Comparison of ENCODE assay signal across 23 mouse cellular contexts in genomic region chr14:62035416-62035815, GRCm38 (mm10).
DNase-seq lines count a peak whose midpoint lies in the region; ATAC-seq and TF ChIP-seq lines count a peak whose summit lies in the region.
"Had no signal": no experiment of that assay in that cellular context is flagged by ENCODE, and none has a peak within 500 bp of the region (broad histone marks: within the 10 kb centered on the region; RNA-seq: fewer than 3 reads in every experiment).

No protein-coding gene starts in this region.

- H3K9me3 ChIP-seq in forebrain, embryonic 15.5 days = no peaks in the 10 kb centered on the region
- no peaks in the 10 kb centered on the region for H3K9me3 ChIP-seq in forebrain, embryonic 16.5 days (ENCODE audit: control insufficient read depth, low read length)
- H3K9me3 ChIP-seq in liver, embryonic 11.5 days (ENCODE audit: control insufficient read depth, low read length) = no peaks in the 10 kb centered on the region
- no peaks in the 10 kb centered on the region for H3K9me3 ChIP-seq in liver, embryonic 12.5 days (replicated peaks)
- H3K9me3 ChIP-seq in limb, embryonic 14.5 days (ENCODE audit: control insufficient read depth, low read length) = no peaks in the 10 kb centered on the region
- H3K9me3 ChIP-seq: embryonic facial prominence, embryonic 10.5 days; embryonic facial prominence, embryonic 13.5 days; heart, embryonic 12.5 days; heart, embryonic 15.5 days; hindbrain, embryonic 12.5 days; hindbrain, embryonic 15.5 days had no signal

- H3K36me3 ChIP-seq in forebrain, embryonic 15.5 days = no peaks in the 10 kb centered on the region
- no peaks in the 10 kb centered on the region for H3K36me3 ChIP-seq in forebrain, embryonic 16.5 days (ENCODE audit: control insufficient read depth, insufficient read depth)
- no peaks in the 10 kb centered on the region for H3K36me3 ChIP-seq in liver, embryonic 11.5 days (ENCODE audit: control insufficient read depth, insufficient read depth, low read length)
- H3K36me3 ChIP-seq in liver, embryonic 12.5 days = no peaks in the 10 kb centered on the region
- H3K36me3 ChIP-seq in limb, embryonic 14.5 days (ENCODE audit: control insufficient read depth, insufficient read depth, low read length) = no peaks in the 10 kb centered on the region
- H3K36me3 ChIP-seq: embryonic facial prominence, embryonic 10.5 days; embryonic facial prominence, embryonic 13.5 days; heart, embryonic 12.5 days; heart, embryonic 15.5 days; hindbrain, embryonic 12.5 days; hindbrain, embryonic 15.5 days had no signal

- H3K4me2 ChIP-seq in forebrain, embryonic 15.5 days (replicated peaks) = no peak overlapping the region
- no peak overlapping the region for H3K4me2 ChIP-seq in forebrain, embryonic 16.5 days (ENCODE audit: low read length)
- no peak overlapping the region for H3K4me2 ChIP-seq in liver, embryonic 11.5 days
- H3K4me2 ChIP-seq in liver, embryonic 12.5 days = no peak overlapping the region
- no peak overlapping the region for H3K4me2 ChIP-seq in limb, embryonic 14.5 days (replicated peaks; ENCODE audit: low read depth, low read length, severe bottlenecking)
- H3K4me2 ChIP-seq: embryonic facial prominence, embryonic 13.5 days; heart, embryonic 12.5 days; heart, embryonic 15.5 days; hindbrain, embryonic 12.5 days; hindbrain, embryonic 15.5 days had no signal

- DNase-seq in liver, embryonic 11.5 days (ENCODE audit: low spot score) = peak; percentile 24
- DNase-seq in limb, embryonic 14.5 days (ENCODE audit: low spot score) = no peak
- no peak for DNase-seq in gastrocnemius, adult 8-10 months (ENCODE audit: low spot score in 2 of 2)
- DNase-seq: adrenal gland, adult 2 months; adrenal gland, postnatal 14 days; cerebellum, adult 11 months; cerebellum, adult 2 months; cerebellum, adult 9-11 months; gastrocnemius, postnatal 10 days; gastrocnemius, postnatal 36 days; heart, postnatal 14 days had no signal

- H3K9ac ChIP-seq in forebrain, embryonic 15.5 days (replicated peaks) = no peak overlapping the region
- H3K9ac ChIP-seq in forebrain, embryonic 16.5 days (replicated peaks; ENCODE audit: low read depth, low read length) = no peak overlapping the region
- H3K9ac ChIP-seq in liver, embryonic 11.5 days (ENCODE audit: low read depth, low read length) = no peak overlapping the region
- no peak overlapping the region for H3K9ac ChIP-seq in liver, embryonic 12.5 days
- no peak overlapping the region for H3K9ac ChIP-seq in limb, embryonic 14.5 days (ENCODE audit: low read depth, low read length, severe bottlenecking)
- H3K9ac ChIP-seq: embryonic facial prominence, embryonic 13.5 days; heart, embryonic 12.5 days; heart, embryonic 15.5 days; hindbrain, embryonic 12.5 days; hindbrain, embryonic 15.5 days had no signal

- H3K4me3 ChIP-seq in forebrain, embryonic 15.5 days = no peak overlapping the region
- no peak overlapping the region for H3K4me3 ChIP-seq in forebrain, embryonic 16.5 days (replicated peaks; ENCODE audit: low read length)
- H3K4me3 ChIP-seq in liver, embryonic 11.5 days (ENCODE audit: low read depth, low read length) = no peak overlapping the region
- no peak overlapping the region for H3K4me3 ChIP-seq in liver, embryonic 12.5 days
- H3K4me3 ChIP-seq in limb, embryonic 14.5 days (replicated peaks; ENCODE audit: low read length) = no peak overlapping the region
- H3K4me3 ChIP-seq: embryonic facial prominence, embryonic 10.5 days; embryonic facial prominence, embryonic 13.5 days; erythroblast, embryonic 14.5 days; heart, embryonic 12.5 days; heart, embryonic 15.5 days; hindbrain, embryonic 12.5 days; hindbrain, embryonic 15.5 days had no signal

- peak overlapping the region; percentile 46; the same call in 1 of the 2 replicates for H3K27ac ChIP-seq in forebrain, embryonic 15.5 days (replicated peaks)
- H3K27ac ChIP-seq in forebrain, embryonic 16.5 days (ENCODE audit: low read length) = no peak overlapping the region
- no peak overlapping the region for H3K27ac ChIP-seq in liver, embryonic 11.5 days (ENCODE audit: low read depth, low read length)
- H3K27ac ChIP-seq in liver, embryonic 12.5 days = no peak overlapping the region
- H3K27ac ChIP-seq in limb, embryonic 14.5 days (replicated peaks; ENCODE audit: low read depth, low read length) = peak overlapping the region; percentile 43; the same call in 1 of the 2 replicates
- H3K27ac ChIP-seq: embryonic facial prominence, embryonic 13.5 days; heart, embryonic 15.5 days; hindbrain, embryonic 12.5 days; hindbrain, embryonic 15.5 days had no signal

- peaks cover 11% of the 10 kb centered on the region for H3K4me1 ChIP-seq in forebrain, embryonic 15.5 days
- H3K4me1 ChIP-seq in forebrain, embryonic 16.5 days (replicated peaks; ENCODE audit: control insufficient read depth, insufficient read depth, low read length) = peaks cover 6% of the 10 kb centered on the region
- H3K4me1 ChIP-seq in liver, embryonic 11.5 days (replicated peaks; ENCODE audit: control insufficient read depth, insufficient read depth, low read length) = no peaks in the 10 kb centered on the region
- H3K4me1 ChIP-seq in liver, embryonic 12.5 days = no peaks in the 10 kb centered on the region
- H3K4me1 ChIP-seq in limb, embryonic 14.5 days (ENCODE audit: control insufficient read depth, insufficient read depth, low read length) = peaks cover 18% of the 10 kb centered on the region
- H3K4me1 ChIP-seq: heart, embryonic 12.5 days; hindbrain, embryonic 12.5 days; hindbrain, embryonic 15.5 days had no signal

- no peaks in the 10 kb centered on the region for H3K27me3 ChIP-seq in forebrain, embryonic 15.5 days
- no peaks in the 10 kb centered on the region for H3K27me3 ChIP-seq in forebrain, embryonic 16.5 days (replicated peaks; ENCODE audit: control insufficient read depth, insufficient read depth, low read length)
- no peaks in the 10 kb centered on the region for H3K27me3 ChIP-seq in liver, embryonic 11.5 days (replicated peaks; ENCODE audit: control insufficient read depth, insufficient read depth, low read length)
- no peaks in the 10 kb centered on the region for H3K27me3 ChIP-seq in liver, embryonic 12.5 days (replicated peaks)
- H3K27me3 ChIP-seq in limb, embryonic 14.5 days (ENCODE audit: control insufficient read depth, insufficient read depth, low read length) = no peaks in the 10 kb centered on the region
- H3K27me3 ChIP-seq: embryonic facial prominence, embryonic 13.5 days; heart, embryonic 15.5 days; hindbrain, embryonic 12.5 days; hindbrain, embryonic 15.5 days had no signal

- no peak for TF ChIP-seq POLR2A in limb, embryonic 14.5 days (IDR thresholded peaks at IDR 0.05; ENCODE audit: borderline replicate concordance, extremely low read depth, insufficient read depth, insufficient read length)

- ATAC-seq in forebrain, embryonic 15.5 days (replicated peaks) = no peak
- ATAC-seq in forebrain, embryonic 16.5 days = no peak
- no peak for ATAC-seq in liver, embryonic 11.5 days (replicated peaks; ENCODE audit: low FRiP score)
- ATAC-seq in liver, embryonic 12.5 days = no peak
- ATAC-seq in limb, embryonic 14.5 days (ENCODE audit: low FRiP score, low read depth) = no peak
- ATAC-seq: CD4-positive, CD25-positive, alpha-beta regulatory T cell, adult 4 months; intestine, postnatal 0 days had no signal

- WGBS in forebrain, embryonic 15.5 days = 73% methylated on average over 3 of the region's 3 CpGs
- WGBS in forebrain, embryonic 16.5 days = 82% methylated on average over 3 of the region's 3 CpGs
- WGBS in liver, embryonic 11.5 days = 90% methylated on average over 3 of the region's 3 CpGs
- 79% methylated on average over 3 of the region's 3 CpGs for WGBS in liver, embryonic 12.5 days (ENCODE audit: insufficient replicate concordance)
- 76% methylated on average over 3 of the region's 3 CpGs for WGBS in limb, embryonic 14.5 days

Comparison
In these comparisons a context has a peak if more than half of its experiments do, and no peak if none do; other contexts are left out.
1. H3K27ac ChIP-seq: peak in forebrain, embryonic 15.5 days (single experiment) and limb, embryonic 14.5 days (single experiment); none in forebrain, embryonic 16.5 days (single experiment), liver, embryonic 11.5 days (single experiment) and liver, embryonic 12.5 days (single experiment).